Mouse (Mus musculus): ENCODE data around the gene Chchd1. TPM values are rescaled to one million over a fixed set of nuclear protein-coding genes. Genes with fewer than 3 reads are reported as not detected.
A peak's percentile ranks its signal among the peaks of the same experiment; 100 is the strongest.

Gene Chchd1
- total RNA-seq (2021), result 70.4 and 90.7 TPM in 2 replicates
- long read RNA-seq, transcript Chchd1-201 (3 exons, 616 nt), result major isoform, 31 of 37 reads
- long read RNA-seq, partial matches to known transcripts, result 5 of 37 reads
- long read RNA-seq, other reads (novel, unspliced or antisense), result 0 of 37 reads

GRCm38 (mm10) chr14:20702741-20703381 is at the start of gene Chchd1:
Gene Chchd1 (plus strand): TSS chr14:20703006.
- DNase-seq, result peak; percentile 92

- no peak for DNase-seq
Measured at GRCm38 (mm10) chr14:20654690-20655421, 48.0 kb upstream of the Chchd1 start.

GRCm38 (mm10) chr14:20655731-20656130 is 47.1 kb upstream of the Chchd1 start:
- no peak for DNase-seq

- no peak for DNase-seq
Measured at GRCm38 (mm10) chr14:20656361-20656760, 46.4 kb upstream of the Chchd1 start, which contains the start of gene Myoz1. Gene Myoz1 (minus strand): TSS chr14:20656540.

- no peak for DNase-seq
Measured at GRCm38 (mm10) chr14:20658326-20658725, 44.5 kb upstream of the Chchd1 start.

GRCm38 (mm10) chr14:20658902-20659301 is 43.9 kb upstream of the Chchd1 start:
- no peak for DNase-seq

GRCm38 (mm10) chr14:20659687-20660086 is 43.1 kb upstream of the Chchd1 start:
- DNase-seq, result no peak

- peak; percentile 86 for DNase-seq
Measured at GRCm38 (mm10) chr14:20660827-20661660, 41.8 kb upstream of the Chchd1 start.

GRCm38 (mm10) chr14:20661661-20662331 is 41.0 kb upstream of the Chchd1 start:
- no peak for DNase-seq

- DNase-seq, result no peak
Measured at GRCm38 (mm10) chr14:20662740-20663139, 40.1 kb upstream of the Chchd1 start.

GRCm38 (mm10) chr14:20663601-20664000 is 39.2 kb upstream of the Chchd1 start:
- no peak for DNase-seq

GRCm38 (mm10) chr14:20664436-20664835 is 38.4 kb upstream of the Chchd1 start:
- no peak for DNase-seq

- DNase-seq, result no peak
Measured at GRCm38 (mm10) chr14:20667469-20667868, 35.3 kb upstream of the Chchd1 start.

- DNase-seq, result no peak
Measured at GRCm38 (mm10) chr14:20668154-20668810, 34.5 kb upstream of the Chchd1 start, which contains the start of gene Synpo2l. Gene Synpo2l (minus strand): TSS chr14:20668354.

- DNase-seq, result no peak
Measured at GRCm38 (mm10) chr14:20672990-20673389, 29.8 kb upstream of the Chchd1 start.

GRCm38 (mm10) chr14:20673735-20674063 is 29.1 kb upstream of the Chchd1 start:
- DNase-seq, result no peak

- DNase-seq, result peak; percentile 100
Measured at GRCm38 (mm10) chr14:20674064-20674833, 28.6 kb upstream of the Chchd1 start, which contains the start of gene Sec24c. Gene Sec24c (plus strand): TSS chr14:20674308.

GRCm38 (mm10) chr14:20677906-20678305 is 24.9 kb upstream of the Chchd1 start:
- no peak for DNase-seq

- no peak for DNase-seq
Measured at GRCm38 (mm10) chr14:20681742-20682141, 21.1 kb upstream of the Chchd1 start.

- no peak for DNase-seq
Measured at GRCm38 (mm10) chr14:20682498-20682897, 20.3 kb upstream of the Chchd1 start.

GRCm38 (mm10) chr14:20686576-20686975 is 16.2 kb upstream of the Chchd1 start:
- no peak for DNase-seq

Measured in adrenal gland, postnatal 25 days (tissue).